Mouse (Mus musculus) cerebellum, adult 2 months (tissue): ENCODE measurements at regions not wholly inside any gene's neighbourhood (a gene's known extent, or its start where the extent isn't known, plus 50 kb on each side); places are given as distances from the start of the nearest gene placed in this dataset.

Source experiments
- CTCF ChIP-seq: fragments of 200-500 bp; IDR thresholded peaks from 2 replicates; pipeline ENCODE4 v1.5.1; 2011; ENCODE audit warnings: low read depth, mild to moderate bottlenecking, control low read depth, low read length, moderate library complexity, borderline replicate concordance; ENCODE audit not compliant: insufficient read depth
- POLR2A ChIP-seq: fragments of 200-500 bp; IDR thresholded peaks from 2 replicates; pipeline ENCODE4 v1.6.1; 2011; ENCODE audit warnings: low read length, control low read depth, borderline replicate concordance; ENCODE audit not compliant: insufficient read depth

DNA sequence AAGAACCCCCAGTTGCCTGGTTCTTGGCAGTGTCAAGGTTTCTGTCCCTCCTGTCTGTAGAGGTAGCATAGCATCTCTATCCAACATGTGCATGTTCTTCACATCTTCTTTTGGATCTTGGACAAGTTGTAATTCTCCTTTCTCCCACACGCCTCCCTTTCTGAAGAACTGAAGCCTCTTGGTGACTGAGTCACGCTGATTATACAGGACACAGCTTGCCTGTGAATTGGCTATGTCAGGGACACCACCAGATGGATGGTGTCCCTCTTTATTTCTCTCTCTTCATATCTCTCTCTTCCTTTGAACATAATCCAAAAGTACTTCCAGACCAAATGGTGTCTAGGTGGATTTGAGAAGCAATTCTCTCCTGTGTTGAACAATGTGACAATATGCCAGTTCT, 105.9 kb upstream of the Arhgap24 start:
- TF ChIP-seq POLR2A (no peak), CTCF (no peak)
